Mouse (Mus musculus) embryo, embryonic 11.5 days (tissue): ENCODE data around the gene Wdr81.

Source experiments
- DNase-seq: peaks from one replicate; pipeline ENCODE4 v3.0.0-alpha.2; 2012; ENCODE audit warnings: low read depth, low spot score

Gene Wdr81

DNA sequence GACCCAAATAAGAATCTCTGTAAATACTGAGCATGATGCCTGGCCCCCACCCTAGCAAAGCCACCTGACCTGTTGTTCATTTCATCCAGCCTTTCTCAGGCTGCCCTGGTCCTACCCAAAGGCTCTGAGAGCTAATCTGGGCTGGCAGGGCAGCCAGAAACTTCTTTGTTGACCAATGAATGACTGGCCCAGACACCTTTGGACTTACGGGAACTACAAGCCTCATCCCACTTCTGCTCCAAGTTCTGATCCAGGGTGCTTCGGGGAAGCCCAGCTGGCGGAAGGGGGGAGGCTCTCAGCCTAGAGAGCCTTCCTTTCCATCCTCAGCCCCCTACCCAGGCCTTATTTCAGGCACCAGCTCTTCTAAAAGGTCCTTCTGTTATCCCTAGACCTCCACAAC is 15.7 kb downstream of the Wdr81 start:
- no peak for DNase-seq

GRCm38 (mm10) chr11:75438194-75438593 is 16.3 kb downstream of the Wdr81 start:
- no peak for DNase-seq

GRCm38 (mm10) chr11:75434138-75434537 is 20.4 kb downstream of the Wdr81 start:
- no peak for DNase-seq

DNA sequence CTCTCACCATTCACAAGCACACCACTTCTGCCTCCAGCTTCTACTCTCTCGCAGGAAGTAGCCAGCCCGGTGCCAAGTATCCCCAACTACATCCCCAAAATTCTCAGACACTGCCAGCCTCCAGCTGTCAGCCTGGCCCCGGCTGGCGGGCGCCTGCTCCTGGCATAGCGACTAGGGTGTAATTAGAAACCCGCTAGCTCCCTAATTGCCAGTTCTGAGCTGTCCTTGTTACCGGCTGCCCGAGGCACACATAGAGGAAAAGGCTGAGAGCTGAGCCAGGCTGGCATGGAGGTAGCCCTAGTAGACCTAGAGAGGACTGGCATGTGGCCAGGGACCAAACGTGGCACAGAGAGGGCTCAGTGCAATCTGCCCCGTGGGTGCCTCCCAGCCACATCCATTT is 23.2 kb downstream of the Wdr81 start:
- no peak for DNase-seq

GRCm38 (mm10) chr11:75429019-75429705 is 25.4 kb downstream of the Wdr81 start:
- no peak for DNase-seq

- DNase-seq: no peak
Observed at GRCm38 (mm10) chr11:75424459-75424858, 30.1 kb downstream of the Wdr81 start.

GRCm38 (mm10) chr11:75424033-75424432 is 30.5 kb downstream of the Wdr81 start:
- DNase-seq: no peak

- DNase-seq: no peak
Observed at GRCm38 (mm10) chr11:75423091-75423490, 31.4 kb downstream of the Wdr81 start.

GRCm38 (mm10) chr11:75422013-75422792 is 32.3 kb downstream of the Wdr81 start, which contains the start of gene Serpinf1:
TSS of gene Serpinf1 (minus strand) at chr11:75422701.
- DNase-seq: no peak

DNA sequence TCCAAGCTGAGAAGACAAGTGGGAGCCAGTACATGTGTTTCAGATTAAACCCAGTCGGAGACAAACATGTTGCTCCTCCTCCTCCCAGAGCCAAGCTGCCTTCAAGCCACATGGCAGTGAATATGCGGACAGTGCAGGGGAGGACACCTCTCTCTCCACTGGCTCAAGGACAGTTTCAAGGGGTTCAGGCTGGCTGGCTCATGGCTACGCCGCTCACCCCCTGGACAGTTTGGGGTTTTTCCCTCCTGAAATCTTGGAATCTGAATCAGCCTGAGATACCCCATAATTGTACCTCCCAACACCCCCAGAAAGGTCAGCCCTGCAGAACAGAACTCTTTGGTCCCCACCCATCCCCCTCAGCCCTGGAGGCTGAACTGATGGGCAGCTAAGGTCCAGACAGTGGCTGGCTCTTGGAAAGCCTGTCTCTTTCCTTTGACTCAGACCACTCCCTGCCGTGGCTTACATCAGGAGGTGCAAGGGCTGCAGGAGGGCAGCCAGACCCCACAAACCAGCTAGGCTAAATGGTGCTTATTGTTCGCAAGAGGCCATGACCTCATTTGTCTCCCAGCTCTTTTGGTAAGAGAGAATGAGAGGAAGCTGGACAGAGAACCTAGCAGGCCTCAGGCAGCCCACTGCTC is 33.0 kb downstream of the Wdr81 start:
- DNase-seq: no peak

DNA sequence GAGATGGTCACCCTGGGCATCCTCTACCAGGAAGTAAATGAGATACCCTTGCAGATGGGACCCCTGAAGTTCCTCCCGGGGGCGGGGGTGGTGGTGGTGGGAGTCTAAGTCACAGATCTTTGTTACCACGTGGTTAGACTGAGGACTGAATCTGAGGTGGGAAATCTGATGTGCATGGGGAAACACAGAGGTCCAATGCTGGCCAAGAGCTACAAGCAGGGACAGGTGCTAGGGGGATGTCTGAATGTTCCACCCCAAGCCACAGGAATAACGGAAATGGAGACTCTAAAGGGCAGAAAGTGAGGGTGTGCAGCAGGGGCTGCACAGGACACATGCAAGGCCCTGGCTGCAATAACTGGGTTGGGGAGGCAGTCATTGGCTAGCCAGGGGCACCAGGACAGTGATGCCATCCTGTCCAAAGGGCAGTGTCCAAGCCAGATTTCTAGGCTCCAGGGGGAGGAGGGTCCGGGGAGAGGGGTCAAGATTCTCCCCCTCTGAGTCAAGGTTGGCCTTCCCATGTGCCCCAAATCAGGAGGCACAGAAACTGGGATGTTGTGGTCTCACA is 33.6 kb downstream of the Wdr81 start:
- DNase-seq: no peak

DNA sequence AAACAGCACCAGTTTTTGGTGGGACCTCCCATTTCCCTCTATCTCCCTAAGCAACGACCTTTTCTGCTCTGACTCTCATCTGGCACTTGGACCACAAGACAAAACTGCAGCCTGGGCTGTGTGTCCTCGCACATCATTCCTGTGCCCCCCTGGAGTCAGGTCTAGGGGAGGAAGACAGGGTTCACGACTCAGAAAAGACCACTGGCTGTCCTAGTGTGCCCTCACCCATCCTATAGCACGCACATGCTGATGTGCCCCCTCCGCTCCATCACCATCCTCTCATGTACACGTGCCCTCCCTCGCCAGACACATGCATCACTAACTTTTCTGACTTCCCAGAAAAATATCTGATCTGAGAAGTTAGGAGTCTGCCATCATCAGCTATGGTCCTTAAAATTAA is 34.5 kb downstream of the Wdr81 start:
- no peak for DNase-seq

- DNase-seq: no peak
Observed at GRCm38 (mm10) chr11:75415994-75416393, 38.5 kb downstream of the Wdr81 start.

DNA sequence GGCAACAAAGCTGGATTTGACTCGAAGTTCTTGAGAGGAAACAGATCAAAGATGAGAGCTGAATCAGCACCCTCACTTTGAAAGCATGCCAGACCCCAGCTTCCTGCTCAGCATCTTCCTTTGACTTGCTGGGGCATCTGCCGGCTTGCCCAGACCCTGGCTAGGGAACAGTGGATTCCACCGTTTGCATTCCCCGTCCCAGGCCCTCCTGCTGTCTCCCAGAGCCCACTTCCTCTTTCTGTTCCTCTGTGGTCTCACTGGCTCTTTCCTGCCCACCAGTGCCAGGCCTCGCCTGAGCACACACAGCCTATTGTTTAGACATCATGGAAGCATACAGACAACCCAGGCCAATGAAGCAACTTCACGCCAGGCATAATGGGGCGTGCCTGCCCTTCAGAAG is 39.4 kb downstream of the Wdr81 start:
- no peak for DNase-seq

DNA sequence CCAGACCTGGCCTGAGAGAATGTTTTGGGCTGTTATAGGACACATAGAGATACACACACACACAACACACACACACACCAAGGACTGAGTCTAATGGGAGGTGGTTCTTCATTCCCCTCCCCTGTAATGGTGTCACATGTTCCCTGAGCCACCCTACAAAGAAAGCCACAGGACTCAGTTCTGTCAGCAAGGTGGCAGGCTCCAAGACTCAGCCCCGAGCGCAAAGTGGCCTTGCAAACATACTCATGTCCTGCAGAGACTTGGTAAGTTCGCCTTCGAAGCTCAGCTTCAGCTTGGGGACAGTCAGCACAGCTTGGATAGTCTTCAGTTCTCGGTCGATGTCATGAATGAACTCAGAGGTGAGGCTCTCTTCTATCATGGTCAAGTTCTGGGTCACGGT is 43.9 kb downstream of the Wdr81 start:
- DNase-seq: no peak

GRCm38 (mm10) chr11:75409679-75410575 is 44.6 kb downstream of the Wdr81 start:
- DNase-seq: no peak

- no peak for DNase-seq
Observed at GRCm38 (mm10) chr11:75406865-75407264, 47.7 kb downstream of the Wdr81 start.

GRCm38 (mm10) chr11:75406104-75406503 is 48.4 kb downstream of the Wdr81 start:
- no peak for DNase-seq

DNA sequence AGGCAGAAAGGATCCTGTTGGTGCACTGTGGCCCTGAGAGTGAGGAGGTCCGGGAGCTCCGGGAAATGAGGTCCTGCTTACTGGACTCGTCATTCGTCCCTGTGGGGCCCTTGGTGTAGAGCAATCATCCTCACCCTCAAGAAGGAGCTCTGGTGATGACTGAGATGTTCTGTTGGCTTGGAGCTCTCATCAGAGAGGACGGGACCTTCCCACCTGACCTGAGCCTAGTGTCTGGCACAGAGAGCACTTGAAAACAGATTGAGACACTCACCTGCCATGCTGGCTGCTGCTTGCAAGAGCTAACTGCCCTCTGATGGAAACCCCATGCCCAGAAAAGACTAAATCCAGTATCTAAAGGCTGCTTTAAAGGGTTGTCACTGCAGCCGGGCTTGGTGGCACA is 49.7 kb downstream of the Wdr81 start:
- no peak for DNase-seq

GRCm38 (mm10) chr11:75403301-75404052 is 51.0 kb downstream of the Wdr81 start:
- DNase-seq: no peak

DNA sequence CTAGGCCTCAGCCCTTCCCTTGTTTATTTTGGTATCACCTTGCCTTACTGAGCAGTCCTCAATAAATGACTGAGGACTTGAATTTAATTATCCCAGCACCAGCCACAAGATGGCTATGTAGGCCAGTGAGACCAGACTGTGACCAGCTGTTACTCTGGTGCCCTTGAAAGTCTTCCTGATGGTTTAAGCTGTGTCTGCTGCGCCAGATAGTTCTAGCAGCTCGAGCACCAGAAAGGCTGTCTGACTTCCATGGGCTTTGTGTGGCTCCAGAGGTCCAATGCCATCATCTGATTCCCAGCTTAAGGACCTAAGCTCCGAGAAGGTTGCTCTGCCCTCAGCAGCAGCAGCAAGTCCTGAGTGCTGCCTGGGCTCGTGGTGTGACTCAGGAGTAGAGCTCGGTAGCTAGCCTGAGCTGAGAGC is 52.2 kb downstream of the Wdr81 start:
- DNase-seq: no peak
